9 mouse cellular contexts compared by ENCODE assay signal in the genomic region with DNA sequence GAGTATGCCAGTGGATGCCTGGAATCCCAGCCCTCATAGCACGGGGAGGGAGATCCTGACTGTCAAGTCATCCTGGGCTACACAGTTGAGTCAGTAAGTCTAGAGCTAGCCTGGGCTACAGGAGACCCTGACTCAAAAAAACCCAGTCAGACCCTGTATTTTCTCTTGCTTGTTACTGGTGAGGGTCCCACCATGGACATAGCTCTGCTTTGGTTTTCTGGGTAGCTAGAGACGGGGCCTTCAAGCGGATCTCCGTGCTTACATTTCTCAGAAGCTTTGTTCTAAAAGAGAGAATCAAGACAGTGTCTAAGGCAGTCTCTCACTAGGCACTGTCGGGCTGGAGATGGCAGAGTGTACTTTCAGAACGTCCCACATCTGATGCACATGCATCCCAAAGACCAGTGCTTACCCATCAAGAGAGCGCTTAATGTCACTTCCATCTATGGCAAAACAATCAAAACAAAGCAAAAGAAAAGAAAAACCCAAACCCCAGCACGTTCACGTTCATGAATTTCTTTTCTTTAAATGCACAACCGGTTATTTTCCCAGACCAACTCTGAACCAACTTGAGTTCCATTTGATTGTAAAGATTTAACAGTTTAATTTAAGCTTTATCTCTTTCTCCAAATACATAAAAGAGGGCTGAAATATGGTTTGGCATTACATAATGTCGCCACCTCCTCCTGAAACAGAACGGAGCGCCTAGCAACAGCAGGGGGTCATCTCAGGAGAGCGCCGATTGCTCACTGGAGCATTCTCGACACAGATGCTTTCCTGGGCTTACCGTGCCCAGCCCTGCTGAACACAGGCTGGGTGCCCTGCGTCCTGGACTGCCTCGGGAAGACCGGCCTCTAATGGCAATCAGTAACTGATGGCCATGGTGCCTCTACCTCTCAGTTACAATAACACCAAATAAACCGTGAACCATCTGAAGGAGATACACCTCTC. TPM values are rescaled to one million over a fixed set of nuclear protein-coding genes. Genes with fewer than 3 reads are reported as not detected.
DNase-seq lines count a peak whose midpoint lies in the region.
"Had no signal": no experiment of that assay in that cellular context is flagged by ENCODE, and none has a peak within 500 bp of the region (broad histone marks: within the 10 kb centered on the region; RNA-seq: fewer than 3 reads in every experiment).

No protein-coding gene starts in this region.

- peak; percentile 49 for DNase-seq in adrenal gland, postnatal 14 days
- DNase-seq in adrenal gland, adult 18-20 months (ENCODE audit: low spot score in 2 of 2): no peak
- DNase-seq in right cerebral cortex, adult 18-20 months: peak; percentile 79
- DNase-seq in right cerebral cortex, postnatal 4 days: no peak
- peak; percentile 68 for DNase-seq in layer of hippocampus, adult 9-11 months
- DNase-seq in spleen, postnatal 36 days (ENCODE audit: low spot score in 2 of 2): no peak
- DNase-seq in ovary, adult 18-20 months (ENCODE audit: low spot score): no peak
- DNase-seq in ovary, postnatal 10 days (ENCODE audit: low spot score): no peak
- DNase-seq: liver had no signal

RNA-seq across cellular contexts. Expression of a gene that starts 19.7 kb away (rescaled TPM):
- 56.4 and 61.4 TPM in 2 replicates for total RNA-seq in adrenal gland, postnatal 14 days (2021)
- total RNA-seq in adrenal gland, adult 18-20 months (2021): 10 to 100 TPM; 44.4 to 49.7 TPM

RNA-seq across cellular contexts. Expression of a gene that starts 20.5 kb away (rescaled TPM):
- 47.1 and 48.2 TPM in 2 replicates for total RNA-seq in adrenal gland, postnatal 14 days (2021)
- total RNA-seq in adrenal gland, adult 18-20 months (2021): 10 to 100 TPM; 40.7 to 41.0 TPM

Comparison
In these comparisons a context has a peak if more than half of its experiments do, and no peak if none do; other contexts are left out.
1. DNase-seq: peak in adrenal gland, postnatal 14 days (single experiment), right cerebral cortex, adult 18-20 months (single experiment) and layer of hippocampus, adult 9-11 months (single experiment); none in adrenal gland, adult 18-20 months (0 of 2), right cerebral cortex, postnatal 4 days (single experiment), spleen, postnatal 36 days (0 of 2), ovary, adult 18-20 months (single experiment) and ovary, postnatal 10 days (single experiment).